Mouse (Mus musculus) gastrocnemius, postnatal 25 days (tissue): ENCODE data around the gene Vmn1r231. TPM values are rescaled to one million over a fixed set of nuclear protein-coding genes. Genes with fewer than 3 reads are reported as not detected.

Source experiments
- DNase-seq: peaks from one replicate; pipeline ENCODE4 v3.0.0; 2022
- long read RNA-seq, 2 experiments: library from polyadenylated mRNA; stranded (forward); transcript quantifications; one replicate each; pipeline ENCODE4 v2.0.0; 2021
- total RNA-seq, 2 experiments: library from RNA; stranded (reverse); gene quantifications; 1 replicate in 1 of 2; 2 replicates in 1 of 2; pipeline ENCODE4 v1.2.3; 2021

Gene Vmn1r231
- total RNA-seq = not detected
- long read RNA-seq, experiment 1 = 0 reads
- long read RNA-seq, experiment 2 = 0 reads

DNA sequence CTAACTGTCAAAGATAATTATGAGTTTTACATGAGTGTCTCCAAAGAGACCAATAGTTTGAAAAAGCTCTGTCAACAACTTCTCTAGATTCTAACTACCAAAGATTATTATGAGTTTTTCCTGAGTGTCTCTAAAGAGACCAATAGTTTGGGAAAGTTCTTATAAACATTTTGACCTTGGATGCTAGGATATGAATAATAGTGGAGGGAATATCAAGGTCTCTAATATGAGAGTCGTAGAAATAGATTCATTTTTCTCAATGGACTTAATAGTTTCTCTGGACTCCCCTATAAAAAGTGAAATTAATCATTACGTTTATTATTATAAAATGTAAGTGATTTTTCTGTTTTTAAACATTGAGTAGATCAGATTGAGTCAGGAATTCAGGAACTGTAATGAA is at the start of gene Vmn1r231:
Vmn1r231 (minus strand) TSS at position 101 of the 400 bp plus-strand sequence.
- DNase-seq = no peak

DNA sequence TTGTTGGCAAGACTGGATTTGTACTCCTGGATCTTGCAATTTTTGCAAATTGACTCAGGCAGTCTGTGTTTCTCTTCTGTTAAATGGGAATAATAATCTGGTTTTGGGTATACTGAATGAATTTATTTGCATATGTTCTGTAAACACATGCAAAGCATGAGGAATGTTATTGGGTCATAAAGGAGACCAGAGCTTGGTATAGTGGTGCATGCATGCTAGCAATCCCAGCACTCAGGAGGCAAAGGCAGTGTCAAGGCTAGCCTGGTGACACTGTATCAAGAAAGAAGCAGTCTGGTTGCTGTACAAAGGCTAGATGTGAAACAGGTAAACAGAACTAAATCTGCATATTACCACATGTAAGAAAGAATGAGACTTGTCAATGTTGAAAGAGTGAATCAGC is 41.7 kb upstream of the Vmn1r231 start:
- no peak for DNase-seq

DNA sequence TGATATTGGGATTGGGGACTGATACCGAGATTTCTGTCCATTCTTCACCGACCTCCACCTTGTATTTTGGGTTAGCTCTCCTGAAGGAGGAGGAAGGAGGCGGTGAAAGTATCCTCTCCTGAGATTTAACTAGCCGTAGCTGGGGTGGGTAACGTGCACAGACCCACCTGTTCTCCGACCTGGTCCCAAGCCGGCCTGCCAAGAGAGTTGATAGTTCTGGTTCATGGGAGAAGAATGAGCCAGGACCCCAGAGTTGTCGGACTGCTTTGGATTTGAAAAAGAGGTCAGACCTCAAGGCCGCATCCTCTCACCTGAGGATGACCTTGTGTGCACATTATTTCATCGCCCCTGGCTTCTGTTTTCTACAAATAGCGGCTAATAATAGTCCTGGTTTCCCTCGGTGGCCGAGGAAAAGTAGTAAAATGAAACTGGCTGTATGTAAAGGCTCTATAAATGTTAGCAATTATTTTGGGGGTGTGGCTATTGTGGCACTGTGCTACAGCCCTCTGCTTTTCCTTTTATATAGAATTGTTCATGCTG is 41.2 kb upstream of the Vmn1r231 start:
- no peak for DNase-seq

DNA sequence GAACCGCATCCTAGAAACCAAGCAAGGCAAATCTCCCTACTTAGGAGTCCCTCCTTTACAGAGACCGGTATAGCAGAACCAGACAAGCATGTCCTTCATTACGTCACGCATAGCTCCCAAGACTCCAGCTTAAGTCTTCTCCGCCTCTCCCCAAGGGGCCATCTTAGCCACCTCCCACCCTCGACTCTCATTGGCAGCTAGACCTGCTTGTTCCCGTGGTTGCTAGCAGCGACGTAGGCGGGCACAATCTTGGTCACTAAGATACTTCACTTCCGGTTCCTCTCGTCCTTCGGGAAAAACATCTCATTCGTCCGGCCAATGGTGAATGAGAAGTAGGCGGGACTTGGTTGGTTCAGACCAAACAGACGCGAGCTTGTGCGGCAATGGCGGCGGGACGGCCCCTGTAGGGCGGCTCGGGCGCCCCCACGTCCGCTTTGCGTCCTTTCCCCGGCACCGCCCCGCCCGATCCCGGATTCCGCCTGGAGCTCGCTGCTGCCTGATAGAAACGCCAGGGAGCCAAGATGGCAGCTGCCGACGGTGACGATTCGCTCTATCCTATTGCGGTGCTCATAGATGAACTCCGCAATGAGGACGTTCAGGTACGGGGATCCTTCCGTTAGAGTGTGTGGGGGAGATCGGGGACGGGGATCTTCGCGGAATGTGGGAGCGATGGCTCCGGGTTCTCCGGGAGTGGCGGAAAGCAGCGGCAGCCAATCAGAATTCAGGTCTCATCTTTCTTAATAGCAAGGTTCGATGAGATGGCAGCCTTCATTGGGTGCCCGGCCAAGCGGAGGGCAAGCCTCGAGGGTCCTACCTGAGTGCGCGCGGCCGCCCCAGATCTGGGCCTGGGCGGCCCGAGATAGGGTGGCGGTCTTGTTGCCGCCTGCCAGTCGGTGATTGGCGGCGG is 40.3 kb upstream of the Vmn1r231 start, which contains the start of gene Ppp2r1a:
Ppp2r1a (plus strand) TSS at position 327 of the 907 bp plus-strand sequence.
- peak; percentile 99 for DNase-seq

DNA sequence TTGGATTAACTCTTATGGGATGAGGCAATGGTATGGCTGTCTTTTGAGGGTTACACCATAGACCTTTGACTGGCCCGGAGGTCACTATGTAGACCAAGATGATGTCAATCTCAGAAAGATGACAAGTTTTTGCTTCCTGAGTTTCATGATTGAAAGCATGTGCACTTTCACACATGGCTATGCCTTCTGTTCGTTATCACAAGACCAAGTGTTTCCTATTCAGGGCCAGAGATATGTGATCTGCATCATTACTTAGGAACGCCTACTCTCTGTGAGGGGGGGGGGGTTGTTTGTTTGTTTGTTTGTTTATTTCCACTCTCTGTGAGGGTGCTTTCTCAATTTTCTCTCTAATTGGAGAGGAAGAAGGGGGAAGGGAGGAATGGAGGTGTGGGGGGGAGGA is 39.3 kb upstream of the Vmn1r231 start:
- no peak for DNase-seq

DNA sequence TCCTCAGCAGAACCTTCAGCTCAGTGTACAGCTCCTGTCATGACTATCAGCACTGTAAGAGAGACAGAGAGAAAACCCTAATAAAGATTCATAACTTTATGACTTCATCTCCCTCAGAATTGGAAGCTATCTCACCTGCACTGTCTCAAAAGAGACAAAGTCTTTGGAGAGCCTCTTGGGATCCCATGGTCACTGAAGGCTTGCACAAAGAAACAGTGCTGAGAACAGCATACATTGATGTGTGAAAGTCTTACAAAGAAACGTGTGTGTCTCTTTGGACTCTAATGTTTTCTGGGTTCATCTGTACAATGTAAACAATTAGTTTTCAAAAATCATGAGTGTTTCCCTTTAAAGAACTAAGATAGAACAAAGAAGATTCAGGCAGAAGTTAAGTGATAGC is 14.7 kb upstream of the Vmn1r231 start, which contains the start of gene Vmn1r232:
Vmn1r232 (minus strand) TSS at position 101 of the 400 bp plus-strand sequence.
- DNase-seq = no peak

DNA sequence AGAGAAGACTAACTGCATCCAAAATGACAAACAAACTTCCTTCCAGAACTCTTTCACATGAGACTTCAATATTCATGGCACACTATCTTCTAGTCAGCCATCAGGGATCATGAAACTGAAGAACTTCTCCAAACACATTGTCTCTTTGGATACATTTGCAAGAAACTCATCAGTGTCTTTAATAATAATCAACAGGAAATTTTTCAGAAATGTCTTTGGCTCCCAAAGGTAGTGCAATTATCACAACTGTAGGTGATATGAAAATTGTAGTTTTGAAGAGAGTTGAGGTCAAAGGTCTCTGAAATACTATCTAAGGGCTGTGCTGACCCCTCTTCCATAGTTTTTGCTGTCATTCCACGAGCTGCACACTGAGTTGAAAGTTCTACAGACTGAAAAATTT is 64.7 kb downstream of the Vmn1r231 start, which contains the start of gene Vmn1r230:
Vmn1r230 (plus strand) TSS at position 301 of the 400 bp plus-strand sequence.
- DNase-seq = no peak

Other genes with a start within 250 kb of the Vmn1r231 start
- gene Vmn1r226, start 222.2 kb downstream of the Vmn1r231 start, total RNA-seq = not detected
- gene Vmn1r227, start 175.2 kb downstream of the Vmn1r231 start, total RNA-seq = not detected
- not detected for gene Vmn1r228, start 118.9 kb downstream of the Vmn1r231 start, total RNA-seq
- not detected for gene Vmn1r229, start 93.5 kb downstream of the Vmn1r231 start, total RNA-seq
- gene Vmn1r230, start 64.6 kb downstream of the Vmn1r231 start, total RNA-seq = not detected
- gene Vmn1r232, start 14.6 kb upstream of the Vmn1r231 start, total RNA-seq = not detected
- gene Ppp2r1a, start 40.2 kb upstream of the Vmn1r231 start, total RNA-seq = 100 to 1,000 TPM in 1 of 2 experiments, 10 to 100 TPM in 1; 83.7 to 103 TPM
- not detected for gene Vmn1r233, start 91.4 kb upstream of the Vmn1r231 start, total RNA-seq
- 1 to 10 TPM; 6.4 to 7.3 TPM for gene Zfp160, start 103.8 kb upstream of the Vmn1r231 start, total RNA-seq